7 mouse cellular contexts compared by ENCODE assay signal in the genomic region with DNA sequence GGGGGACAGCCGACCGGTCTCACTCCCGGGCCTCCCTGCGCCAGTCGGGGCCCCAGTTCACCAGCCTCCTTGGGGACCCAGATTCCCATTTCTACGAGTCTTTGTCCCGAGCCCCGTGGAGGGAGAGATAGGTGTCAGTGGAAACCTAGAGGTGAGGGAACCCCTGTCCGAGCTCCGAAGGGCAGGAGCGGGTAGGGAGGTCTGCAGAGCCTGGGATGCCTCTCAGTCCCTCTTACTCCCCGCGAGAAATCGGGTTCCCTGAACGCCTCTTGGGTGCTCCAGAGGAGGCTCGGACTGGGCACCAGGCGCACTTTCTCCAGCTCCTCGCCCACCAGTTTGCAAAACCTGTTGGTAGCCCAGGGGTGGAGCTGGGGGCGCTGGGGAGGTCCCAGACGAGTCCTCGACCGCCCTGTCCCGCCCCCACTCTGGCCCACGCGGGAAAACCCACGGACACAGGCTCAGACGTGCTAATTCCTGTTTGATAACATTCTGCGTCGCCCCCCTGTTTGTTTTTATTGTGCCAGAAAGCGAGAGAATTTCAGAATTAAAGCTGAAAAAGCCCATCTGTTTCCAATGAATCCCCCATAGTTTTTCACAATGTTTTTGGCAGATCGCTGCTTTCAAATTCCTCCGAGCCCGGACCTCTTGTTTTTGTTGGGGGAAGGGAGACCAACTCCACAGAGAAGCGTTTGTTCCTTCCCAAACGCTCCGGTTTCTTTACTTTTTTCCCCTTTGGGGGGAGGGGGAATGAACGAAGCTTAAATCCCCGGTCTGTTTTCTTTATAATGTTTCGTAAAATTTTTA. TPM values are rescaled to one million over a fixed set of nuclear protein-coding genes. Genes with fewer than 3 reads are reported as not detected.
DNase-seq lines count a peak whose midpoint lies in the region; ATAC-seq and TF ChIP-seq lines count a peak whose summit lies in the region.

No protein-coding gene starts in this region.

- H3K4me2 ChIP-seq in CH12.LX (ENCODE audit: insufficient read depth, low read depth, poor library complexity, severe bottlenecking): peak overlapping the region; percentile 68
- H3K4me2 ChIP-seq in embryonic facial prominence, embryonic 12.5 days (replicated peaks): peak overlapping the region; percentile 71
- H3K4me2 ChIP-seq in limb, embryonic 15.5 days: peak overlapping the region; percentile 73

- dilution Hi-C loops in CH12.LX (cut with MboI; ENCODE audit: extremely low pct_ligation_motif_present, extremely low pct_unique_long_range_greater_than_20kb, low sequenced_read_pairs): no loop called here

- ATAC-seq in embryonic facial prominence, embryonic 12.5 days (ENCODE audit: insufficient number of reproducible peaks, insufficient read depth, low FRiP score, low TSS enrichment): peak; percentile 45
- peak; percentile 4; the same call in 1 of the 2 replicates for ATAC-seq in limb, embryonic 15.5 days (ENCODE audit: insufficient number of reproducible peaks, low FRiP score, low TSS enrichment, low read depth)

- intact Hi-C loops in heart, postnatal 10 days (cut with DNase I): no loop called here

- no peak for TF ChIP-seq EP300 in CH12.LX (IDR thresholded peaks at IDR 0.05; ENCODE audit: low read length)

- no peaks in the 10 kb centered on the region for H3K79me2 ChIP-seq in CH12.LX (replicated peaks; ENCODE audit: control insufficient read depth, extremely low read depth, insufficient read depth, poor library complexity, severe bottlenecking)

- in situ Hi-C loops in CH12.LX (cut with MboI; ENCODE audit: low pct_ligation_motif_present, low pct_unique_long_range_greater_than_20kb, low sequenced_read_pairs): loop anchor here (25.0 kb wide), 1 partner anchor 1004 kb away; no protein-coding TSS in a partner anchor

- H3K4me1 ChIP-seq in CH12.LX (ENCODE audit: control insufficient read depth in 1 of 2, insufficient read depth in 2 of 2): peaks cover 4 to 40% of the 10 kb centered on the region in 2 experiments
- H3K4me1 ChIP-seq in embryonic facial prominence, embryonic 12.5 days: peaks cover 37% of the 10 kb centered on the region
- H3K4me1 ChIP-seq in limb, embryonic 15.5 days: peaks cover 52% of the 10 kb centered on the region

- H3K9me3 ChIP-seq in CH12.LX (replicated peaks; ENCODE audit: low read length): no peaks in the 10 kb centered on the region
- H3K9me3 ChIP-seq in embryonic facial prominence, embryonic 12.5 days: no peaks in the 10 kb centered on the region
- no peaks in the 10 kb centered on the region for H3K9me3 ChIP-seq in limb, embryonic 15.5 days

- no peak for TF ChIP-seq CTCF in CH12.LX (conservative IDR thresholded peaks at IDR 0.05 in 1 of 2, IDR thresholded peaks at IDR 0.05 in 1 of 2; ENCODE audit: low read depth in 2 of 2, low read length in 2 of 2)

- peak overlapping the region in 2 of 3 experiments; percentile 9 to 24 for H3K4me3 ChIP-seq in CH12.LX (replicated peaks in 1 of 3; ENCODE audit: low read depth in 2 of 3, low read length in 2 of 3, poor library complexity in 1 of 3)
- peak overlapping the region; percentile 85 for H3K4me3 ChIP-seq in embryonic facial prominence, embryonic 12.5 days
- H3K4me3 ChIP-seq in limb, embryonic 15.5 days: peak overlapping the region; percentile 77

- no peak overlapping the region for H3K27ac ChIP-seq in CH12.LX (ENCODE audit: insufficient read depth, low read depth)
- H3K27ac ChIP-seq in embryonic facial prominence, embryonic 12.5 days: peak overlapping the region; percentile 99
- peak overlapping the region; percentile 93 for H3K27ac ChIP-seq in limb, embryonic 15.5 days

- no peak overlapping the region; the same call in 1 of the 2 replicates for H3K9ac ChIP-seq in CH12.LX (ENCODE audit: insufficient read depth, low read depth)
- H3K9ac ChIP-seq in embryonic facial prominence, embryonic 12.5 days: peak overlapping the region; percentile 91
- peak overlapping the region; percentile 61 for H3K9ac ChIP-seq in limb, embryonic 15.5 days

- no peaks in the 10 kb centered on the region for H3K36me3 ChIP-seq in CH12.LX (replicated peaks in 1 of 2; ENCODE audit: control insufficient read depth in 1 of 2, insufficient read depth in 1 of 2, low read length in 1 of 2)
- H3K36me3 ChIP-seq in embryonic facial prominence, embryonic 12.5 days: peaks cover 4% of the 10 kb centered on the region; the same call in 1 of the 2 replicates
- no peaks in the 10 kb centered on the region for H3K36me3 ChIP-seq in limb, embryonic 15.5 days

- DNase-seq in 3134 (ENCODE audit: extremely low read depth, insufficient read length, low spot score) (peak; percentile 76), CH12.LX (ENCODE audit: extremely low read depth) (no peak)
- DNase-seq in heart, postnatal 10 days: peak; percentile 64 to 74
- peak; percentile 81 for DNase-seq in neural tube, embryonic 10.5 days (ENCODE audit: extremely low spot score, low spot score)
- DNase-seq in spleen, postnatal 4 days (ENCODE audit: low spot score in 2 of 2): no peak

- no peak for TF ChIP-seq POLR2A in CH12.LX (IDR thresholded peaks at IDR 0.05; ENCODE audit: low read depth, low read length)

- no peak for TF ChIP-seq RAD21 in CH12.LX (IDR thresholded peaks at IDR 0.05; ENCODE audit: low read depth, low read length)

- WGBS in embryonic facial prominence, embryonic 12.5 days: under 1% methylated on average over 39 of the region's 39 CpGs
- under 1% methylated on average over 39 of the region's 39 CpGs for WGBS in limb, embryonic 15.5 days

- peaks cover 25% of the 10 kb centered on the region for H3K27me3 ChIP-seq in CH12.LX (replicated peaks)
- no peaks in the 10 kb centered on the region for H3K27me3 ChIP-seq in embryonic facial prominence, embryonic 12.5 days
- H3K27me3 ChIP-seq in limb, embryonic 15.5 days: no peaks in the 10 kb centered on the region

TF ChIP-seq in CH12.LX, 34 proteins besides CTCF, POLR2A, EP300 and RAD21:
- TF ChIP-seq USF1 (IDR thresholded peaks at IDR 0.05; ENCODE audit: low read depth, low read length) (no peak), NRF1 (IDR thresholded peaks at IDR 0.05; ENCODE audit: low read depth, low read length) (no peak), ELF1 (IDR thresholded peaks at IDR 0.05; ENCODE audit: low read depth, low read length) (no peak), ZC3H11A (IDR thresholded peaks at IDR 0.05; ENCODE audit: low read depth, low read length) (no peak), ETS1 (conservative IDR thresholded peaks at IDR 0.05; ENCODE audit: low read depth, low read length) (no peak), GABPA (IDR thresholded peaks at IDR 0.05; ENCODE audit: insufficient replicate concordance, low read depth, low read length) (no peak), JUND (conservative IDR thresholded peaks at IDR 0.05; ENCODE audit: low read depth, low read length) (no peak), CHD1 (IDR thresholded peaks at IDR 0.05; ENCODE audit: low read depth, low read length) (no peak), MXI1 (IDR thresholded peaks at IDR 0.05; ENCODE audit: low read depth, low read length) (no peak), ZNF384 (IDR thresholded peaks at IDR 0.05; ENCODE audit: low read depth, low read length) (no peak), MAX (IDR thresholded peaks at IDR 0.05; ENCODE audit: low read length) (no peak)

RNA-seq across cellular contexts. Expression of a gene that starts 16.4 kb away (rescaled TPM):
- total RNA-seq in CH12.LX (2012; rRNA removed) (0.04 TPM in 1 of 2 replicates, not detected in the other), CH12.LX (2014; rRNA removed) (not detected in 2 replicates)
- polyA plus RNA-seq in CH12.LX (2012; ENCODE audit: insufficient read length, low read depth): 0.07 TPM in 1 of 2 replicates, not detected in the other
- 24.3 and 28.1 TPM in 2 replicates for polyA plus RNA-seq in embryonic facial prominence, embryonic 12.5 days (2016; fragmentation: Nextera tagmentation; extraction: Ambion mirVana)
- 10 to 100 TPM; 40.6 to 50.4 TPM for total RNA-seq in heart, postnatal 10 days (2021)
- polyA plus RNA-seq in limb, embryonic 15.5 days (2015; fragmentation: Nextera tagmentation; extraction: Ambion mirVana): 17.1 and 18.0 TPM in 2 replicates

Comparison
In these comparisons a context has a peak if more than half of its experiments do, and no peak if none do; other contexts are left out.
1. DNase-seq: peak in 3134 (single experiment), heart, postnatal 10 days (2 of 2) and neural tube, embryonic 10.5 days (single experiment); none in CH12.LX (single experiment) and spleen, postnatal 4 days (0 of 2).
2. H3K4me3 ChIP-seq: peak in every context shown above with its lines; median percentile 85 in embryonic facial prominence, embryonic 12.5 days; 77 in limb, embryonic 15.5 days; 16 in CH12.LX.
3. RNA of a gene that starts 16.4 kb away (polyA plus RNA-seq): 24.3 to 28.1 TPM in embryonic facial prominence, embryonic 12.5 days and 17.1 to 18.0 TPM in limb, embryonic 15.5 days; 0.07 TPM in CH12.LX; every median in the first group is over 10 times any median in the second.
4. Peak in every context shown above with its lines, with median percentiles within 50 percentile points of each other: H3K4me2 ChIP-seq.